Mouse (Mus musculus) liver, postnatal 0 days (tissue): ENCODE data around the gene Pigo.

Experiments used
- CTCF ChIP-seq: sonication (generic); IDR thresholded peaks from 2 replicates; pipeline ENCODE4 v1.5.1; 2016; ENCODE audit warnings: antibody characterized with exemption, low read depth
- EP300 ChIP-seq: IDR thresholded peaks from 2 replicates; pipeline ENCODE4 v1.6.1; 2016; ENCODE audit warnings: antibody characterized with exemption, low read depth, mild to moderate bottlenecking

DNA sequence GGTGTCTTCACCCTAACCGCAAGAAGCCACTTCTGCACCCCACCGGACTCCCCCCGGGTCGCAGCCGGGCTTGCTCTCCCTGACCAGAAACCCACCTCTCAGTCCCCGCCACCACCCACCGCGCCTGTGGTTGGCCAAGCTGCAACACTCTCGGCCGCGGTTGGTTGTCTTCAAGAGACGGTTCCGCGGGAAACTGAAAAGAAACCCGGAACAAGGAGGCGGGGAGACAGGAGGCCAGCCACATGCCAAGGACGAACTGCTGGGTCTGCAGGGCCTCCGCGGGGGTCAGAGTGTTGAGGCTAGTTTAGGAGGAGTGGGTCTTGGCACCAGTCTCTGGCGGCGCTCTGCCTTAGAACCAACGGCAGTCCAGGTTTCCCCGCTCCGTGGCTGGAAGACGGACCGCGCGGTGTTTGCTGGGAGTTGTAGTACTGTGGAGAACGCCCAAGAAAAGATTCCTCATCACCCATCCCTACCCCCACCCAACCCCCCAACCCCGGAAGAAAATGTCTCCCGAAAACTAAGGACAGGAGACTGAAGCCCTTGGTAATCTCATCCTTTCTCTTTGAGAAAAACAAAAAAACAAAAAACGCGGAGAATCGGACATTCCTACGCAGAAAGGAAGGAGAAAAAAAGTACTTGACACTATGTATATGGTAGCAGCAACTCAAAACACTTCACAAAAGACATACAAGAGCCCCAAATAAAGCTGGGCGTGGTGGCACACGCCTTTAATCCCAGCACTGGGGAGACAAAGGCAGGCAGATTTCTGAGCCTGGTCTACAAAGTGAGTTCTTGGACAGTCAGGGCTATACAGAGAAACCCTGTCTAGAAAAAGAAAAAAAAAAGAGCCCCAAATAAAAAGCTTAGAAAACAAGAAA is 15.2 kb downstream of the Pigo start, which contains the start of gene Fancg:
- TF ChIP-seq CTCF (no peak), EP300 (no peak)
